Mouse (Mus musculus) activated CD4-positive, CD25-positive, alpha-beta regulatory T cell, adult 4 months (primary cell): ENCODE results near the gene Zfp609. TPM values are rescaled to one million over a fixed set of nuclear protein-coding genes. Genes with fewer than 3 reads are reported as not detected.
"Not testable (repeated sequence)": the region's sequence is repeated elsewhere in the genome, so short reads cannot be mapped to it uniquely, and the experiment has no call there.

Experiments used
- ATAC-seq: one replicate; pipeline ENCODE4 v1.8.0; 2017
- polyA plus RNA-seq, 2 experiments: library from polyadenylated mRNA; unstranded; fragments of 100-300 nt; shearing (Covaris generic); gene quantifications; one replicate each; pipeline ENCODE4 v1.2.1; 2017

Gene Zfp609
- polyA plus RNA-seq, 2 experiments from 2014 or later = 1.8 to 2.3 TPM

DNA sequence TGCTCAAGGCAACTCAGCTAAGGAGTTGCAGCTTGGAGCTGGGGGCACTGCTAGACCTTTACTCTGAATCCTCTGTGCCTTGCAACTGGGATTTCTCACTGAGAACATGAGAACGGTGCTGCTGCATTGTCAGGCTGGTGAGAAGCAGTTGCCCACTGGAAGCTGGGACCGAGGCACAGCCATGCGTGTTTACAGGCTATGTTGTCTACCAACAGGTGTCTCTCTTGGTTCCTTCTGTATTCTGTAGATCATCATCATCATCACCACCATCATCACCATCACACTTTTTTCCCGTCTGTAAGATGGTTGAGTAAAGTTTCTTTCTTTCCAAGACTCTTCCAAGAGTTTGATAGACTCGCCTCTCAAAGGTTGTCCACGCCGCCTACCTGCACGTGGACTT is 159.7 kb downstream of the Zfp609 start, which contains the start of gene Oaz2:
Gene Oaz2 (plus strand): TSS at position 301 of the 400 bp plus-strand sequence.
- ATAC-seq = no peak

DNA sequence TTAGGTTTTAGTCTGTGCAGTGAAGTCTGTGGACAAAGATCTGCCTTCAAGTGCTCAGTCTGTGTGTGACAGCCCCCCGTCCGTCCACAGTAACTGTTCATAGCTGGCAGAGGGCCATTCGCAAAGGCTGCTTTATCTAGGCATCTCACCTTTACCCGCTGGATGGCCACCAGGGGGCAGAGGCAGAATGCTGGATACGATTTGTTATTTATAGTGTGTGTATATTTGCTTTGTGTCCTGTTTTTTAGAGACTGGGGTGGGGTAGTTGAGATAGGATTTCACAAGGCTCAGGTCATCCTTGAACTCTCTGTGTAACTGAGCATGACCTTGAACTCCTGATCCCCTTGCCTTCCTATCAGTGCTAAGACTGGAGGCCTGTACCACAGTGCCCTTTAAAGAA is 161.3 kb downstream of the Zfp609 start:
- ATAC-seq = no peak

DNA sequence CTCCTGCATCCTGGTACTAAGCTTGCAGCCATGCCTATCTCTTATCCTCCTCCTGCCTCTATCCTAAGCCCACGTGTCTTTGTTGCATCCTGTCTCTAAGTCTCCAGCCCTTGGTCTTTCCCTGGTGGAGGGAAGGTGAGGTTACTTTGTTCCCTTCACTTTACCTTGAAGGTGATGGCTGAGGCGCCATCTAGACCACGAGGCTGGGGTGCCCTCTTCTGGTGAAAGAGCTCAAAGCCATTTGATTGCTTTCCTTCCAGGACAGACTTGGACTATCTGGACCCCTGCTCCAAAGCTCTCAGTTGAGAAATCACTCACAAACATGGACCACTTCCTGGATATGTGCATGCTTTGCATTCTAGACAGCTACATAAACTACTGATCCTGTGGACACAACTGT is 163.2 kb downstream of the Zfp609 start:
- no peak for ATAC-seq

DNA sequence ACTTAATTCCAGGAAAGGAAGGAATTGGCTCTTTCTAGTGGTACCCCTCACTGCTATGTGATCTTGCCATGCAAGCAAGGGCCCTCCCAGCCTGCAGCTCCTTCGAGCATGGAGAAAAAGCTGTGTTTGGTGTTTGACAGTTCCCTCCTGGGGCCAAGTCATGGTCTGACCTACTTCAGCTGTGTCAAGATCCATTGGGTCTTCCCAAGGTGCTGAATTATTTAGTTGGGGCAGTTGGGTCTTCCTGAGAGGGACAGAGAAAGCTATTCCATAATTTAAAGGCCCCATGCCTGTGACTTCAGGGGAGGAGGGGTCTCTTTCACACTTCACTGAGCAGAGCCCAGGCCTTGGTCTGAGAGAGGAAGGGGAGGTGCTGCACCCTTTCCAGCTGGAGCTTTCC is 165.9 kb downstream of the Zfp609 start:
- no peak for ATAC-seq

DNA sequence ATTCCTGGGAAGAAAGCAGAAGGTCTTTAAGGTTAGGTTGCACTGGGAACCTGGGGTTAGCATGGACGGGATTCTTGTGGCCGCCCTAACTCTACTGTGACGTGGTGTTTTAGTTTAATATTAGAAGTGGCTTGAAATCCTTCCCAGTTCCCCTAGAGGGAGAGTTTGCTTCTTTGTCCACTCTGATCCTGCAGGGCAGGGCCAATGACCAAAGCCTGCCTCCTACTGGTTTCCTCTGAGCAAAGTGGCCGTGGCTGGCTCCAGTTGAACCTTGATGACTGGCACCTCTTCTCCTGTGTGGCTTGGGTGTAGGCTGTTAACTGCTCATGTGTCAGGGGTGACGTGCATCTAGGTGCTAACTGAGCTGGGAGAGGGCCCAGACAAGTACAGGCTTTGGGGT is 166.3 kb downstream of the Zfp609 start:
- ATAC-seq = no peak

DNA sequence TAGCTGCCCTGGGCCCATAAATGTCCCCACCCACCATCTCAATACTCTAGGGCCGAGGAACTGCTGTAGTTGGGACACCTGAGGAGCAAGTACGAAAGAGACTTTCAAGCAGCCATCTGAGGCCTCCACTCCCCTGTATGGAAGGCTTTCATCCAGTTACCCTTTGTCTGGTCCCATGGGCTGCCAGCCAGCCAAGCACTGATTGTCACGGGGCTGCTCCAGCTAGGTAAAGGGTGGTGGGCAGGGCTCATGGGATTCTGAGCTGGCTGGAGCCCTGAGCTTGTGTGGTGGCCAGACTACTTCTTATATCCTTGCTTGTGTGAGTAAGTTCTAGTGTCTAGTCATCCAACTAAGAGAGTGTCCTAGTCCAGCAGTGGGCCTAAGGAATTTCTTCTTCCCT is 170.1 kb downstream of the Zfp609 start:
- ATAC-seq = no peak

DNA sequence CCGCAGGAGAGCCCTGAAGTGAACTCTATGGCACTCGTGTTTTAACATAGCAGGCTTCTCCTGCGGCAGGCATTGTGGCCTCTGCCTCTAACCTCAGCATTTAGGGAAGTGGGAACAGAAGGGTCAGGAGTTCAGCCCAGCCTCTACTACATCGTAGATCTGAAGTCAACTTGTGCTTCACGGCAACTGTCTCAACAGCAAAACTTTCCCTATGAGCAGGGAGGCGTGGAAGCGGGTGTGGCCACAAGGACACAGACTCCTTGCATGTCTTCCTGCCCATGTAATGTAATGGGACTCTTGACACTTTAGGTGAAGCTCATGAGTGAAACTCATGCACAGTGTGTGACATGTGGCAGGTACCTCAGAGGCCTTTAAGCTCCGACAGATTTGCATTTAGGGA is 171.8 kb downstream of the Zfp609 start:
- ATAC-seq = no peak

DNA sequence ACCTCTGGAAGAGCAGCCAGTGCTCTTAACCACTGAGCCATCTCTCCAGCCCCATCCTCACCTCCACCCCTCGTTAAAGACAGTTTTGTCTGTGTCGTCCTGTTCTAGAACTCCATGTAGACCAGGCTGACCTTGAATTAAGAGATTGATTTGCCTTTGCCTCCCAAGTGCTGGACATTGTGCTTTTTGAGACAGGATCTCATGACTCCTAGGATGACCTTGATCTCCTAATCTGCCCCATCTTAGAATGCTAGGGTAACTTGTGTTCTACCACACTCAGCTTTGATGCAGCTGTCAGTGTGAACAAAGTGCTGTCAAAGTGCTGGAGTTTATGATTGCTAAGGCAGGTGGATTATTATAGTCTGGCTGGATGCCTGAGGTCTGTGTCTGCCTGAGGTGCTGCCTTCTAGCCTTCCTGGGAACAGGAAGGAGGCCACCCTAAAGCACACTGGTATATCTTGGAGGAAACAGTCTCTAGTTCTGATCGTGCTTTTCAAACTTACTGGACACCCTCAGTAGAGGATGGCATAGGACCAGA is 172.6 kb downstream of the Zfp609 start:
- ATAC-seq = no peak

DNA sequence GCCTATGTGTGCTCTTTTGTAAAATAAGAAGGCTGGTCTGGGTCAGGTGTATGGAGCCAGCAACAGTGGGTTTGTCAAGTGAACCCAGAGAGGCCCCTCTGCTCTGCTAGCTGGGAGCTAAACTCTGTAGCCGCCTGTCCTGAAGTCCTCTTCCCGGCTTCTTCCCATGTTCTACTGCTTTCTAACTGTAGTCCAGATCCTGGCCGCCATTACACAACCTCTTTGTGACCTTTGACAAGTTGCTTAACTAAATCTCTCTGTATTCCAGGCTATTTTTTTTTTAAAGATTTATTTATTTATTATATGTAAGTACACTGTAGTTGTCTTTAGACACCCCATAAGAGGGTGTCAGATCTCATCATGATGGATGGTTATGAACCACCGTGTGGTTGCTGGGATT is 173.6 kb downstream of the Zfp609 start:
- ATAC-seq = no peak

DNA sequence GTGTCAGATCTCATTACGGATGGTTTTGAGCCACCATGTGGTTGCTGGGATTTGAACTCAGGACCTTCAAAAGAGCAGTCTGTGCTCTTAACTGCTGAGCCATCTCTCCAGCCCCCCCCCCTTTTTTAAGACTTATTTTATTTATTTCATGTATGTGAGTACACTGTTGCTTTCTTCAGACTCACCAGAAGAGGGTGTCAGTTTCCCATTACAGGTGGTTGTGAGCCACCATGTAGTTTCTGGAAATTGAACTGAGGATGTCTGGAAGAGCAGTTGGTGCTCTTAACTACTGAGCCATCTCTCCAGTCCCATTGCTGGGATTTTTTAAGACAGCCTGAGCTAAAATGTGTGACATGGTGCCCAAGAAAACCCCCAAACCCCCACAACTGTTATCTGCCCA is 175.4 kb downstream of the Zfp609 start:
- ATAC-seq = not testable (repeated sequence)

DNA sequence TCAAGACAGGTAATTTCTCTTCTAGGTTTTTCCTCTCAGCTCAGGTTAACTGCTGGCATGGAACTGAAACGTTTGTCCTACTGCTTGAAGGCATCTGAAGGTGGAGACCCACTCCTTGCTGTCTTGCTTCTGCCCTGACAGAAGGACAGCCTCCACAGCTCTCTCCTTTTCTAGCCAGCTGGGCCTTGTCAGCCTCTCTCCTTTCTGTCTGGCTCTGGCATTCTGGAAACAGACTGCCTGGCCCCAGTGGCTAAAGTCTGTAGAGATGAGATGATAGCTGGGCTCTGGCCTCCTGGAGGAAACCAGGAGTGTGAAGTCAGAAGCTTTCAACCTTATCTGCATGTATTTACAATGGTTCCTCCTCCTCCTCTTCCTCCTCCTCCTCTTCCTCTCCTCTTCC is 177.4 kb downstream of the Zfp609 start:
- ATAC-seq = no peak

DNA sequence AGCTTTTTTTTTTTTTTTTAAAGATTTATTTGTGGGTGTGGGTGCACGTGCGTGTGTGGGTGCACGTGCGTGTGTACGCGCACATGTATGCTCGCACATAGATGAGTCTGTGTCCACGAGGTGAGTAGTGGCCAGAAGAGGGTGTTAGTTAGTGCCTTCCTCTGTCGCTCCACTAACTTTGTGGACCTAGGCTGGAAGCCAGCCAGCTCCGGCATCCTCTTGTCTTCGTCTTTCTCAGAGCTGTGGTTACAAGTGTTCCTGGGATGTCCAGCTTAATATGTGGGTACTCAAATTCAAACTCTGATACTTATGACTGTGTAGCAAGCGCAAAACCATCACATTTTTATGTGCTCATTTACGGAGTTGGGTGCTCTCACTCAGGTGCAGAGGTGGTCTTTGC is 178.6 kb downstream of the Zfp609 start:
- ATAC-seq = no peak

DNA sequence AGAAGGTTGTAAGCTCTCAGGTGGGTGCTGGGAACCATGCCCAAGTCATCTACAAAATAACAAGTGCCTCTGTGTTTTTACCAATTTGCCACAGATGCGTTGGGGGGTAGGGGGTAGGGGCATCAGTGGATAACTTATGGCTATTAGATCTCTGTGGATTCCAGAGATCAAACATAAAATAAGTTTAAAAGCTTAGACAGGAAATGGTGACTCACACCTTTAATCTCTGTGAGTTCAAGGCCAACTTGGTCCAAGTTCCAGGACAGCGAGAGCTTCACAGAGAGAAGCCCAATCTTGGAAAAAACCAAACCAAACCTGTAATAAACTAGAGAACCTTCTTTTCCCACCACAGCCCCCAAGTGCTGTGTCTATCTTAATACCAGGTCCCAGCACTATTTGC is 180.6 kb downstream of the Zfp609 start:
- no peak for ATAC-seq

DNA sequence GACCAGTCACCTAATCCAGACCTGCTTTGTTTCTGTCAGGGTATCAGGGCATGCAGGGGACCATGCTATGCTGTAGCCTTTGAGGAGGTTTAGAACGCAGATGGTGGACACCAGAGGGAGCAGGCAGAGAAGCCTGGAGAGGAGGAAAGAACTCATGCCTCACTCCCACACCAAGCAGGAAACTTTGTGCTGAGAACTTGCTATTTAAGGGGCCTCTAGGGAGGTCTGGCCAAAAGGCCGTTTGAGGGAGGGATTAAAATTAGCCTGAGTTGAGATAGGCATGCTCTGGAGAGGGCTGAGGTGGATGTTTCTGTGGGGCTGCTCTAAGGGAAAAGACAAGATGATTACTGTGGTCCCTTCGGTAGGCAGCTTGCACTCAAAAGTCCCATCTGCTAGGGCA is 181.4 kb downstream of the Zfp609 start:
- no peak for ATAC-seq

DNA sequence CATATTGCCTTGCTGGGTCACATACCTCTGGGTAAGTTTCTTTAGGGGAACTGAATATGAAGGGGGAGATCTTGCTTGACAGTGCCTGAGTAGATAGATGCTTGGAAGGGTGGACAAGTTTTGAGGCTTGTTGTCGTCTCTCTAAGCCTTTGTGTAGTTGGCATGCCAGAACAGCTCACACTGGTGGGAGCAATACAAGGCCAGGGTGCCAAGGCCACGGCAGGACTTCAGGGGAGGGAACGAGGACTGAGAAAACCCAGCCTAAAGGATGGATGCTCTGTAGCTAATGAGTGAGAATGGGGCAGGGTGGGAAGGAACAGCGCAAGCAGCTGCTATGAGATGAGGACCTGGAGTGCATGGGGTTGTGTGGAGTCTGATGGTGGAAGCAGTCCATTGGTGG is 182.4 kb downstream of the Zfp609 start:
- no peak for ATAC-seq

DNA sequence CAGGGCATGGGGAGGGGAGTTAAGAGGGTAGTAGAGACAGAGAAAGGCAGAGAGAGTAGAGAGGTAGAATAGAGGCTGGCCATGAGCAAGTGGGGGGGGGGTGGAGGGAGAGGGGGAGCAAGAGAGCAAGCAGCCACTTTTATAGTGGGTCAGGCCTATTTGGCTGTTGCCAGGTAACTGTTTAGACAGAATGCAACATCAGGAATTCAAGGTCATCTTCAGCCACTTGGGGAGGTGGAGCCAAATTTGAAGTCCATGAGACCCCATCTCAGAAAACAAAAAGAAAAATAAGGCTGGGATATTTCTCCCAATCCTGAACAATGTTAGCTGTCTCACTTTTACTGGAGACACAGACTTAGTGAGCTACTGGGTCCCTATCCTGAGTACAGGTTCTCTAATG is 184.8 kb downstream of the Zfp609 start:
- ATAC-seq = no peak

Other genes with a start within 250 kb of the Zfp609 start
- gene Plekho2, start 247.5 kb downstream of the Zfp609 start, polyA plus RNA-seq = 10 to 100 TPM; 48.8 to 64.6 TPM
- 1 to 10 TPM; 2.4 to 2.6 TPM for gene Pif1, start 240.4 kb downstream of the Zfp609 start, polyA plus RNA-seq
- gene Rbpms2, start 197.9 kb downstream of the Zfp609 start, polyA plus RNA-seq = 1 to 10 TPM in 1 of 2 experiments, under 1 TPM in 1; 0.65 to 1.1 TPM
- 10 to 100 TPM; 32.3 to 36.5 TPM for gene Oaz2, start 159.6 kb downstream of the Zfp609 start, polyA plus RNA-seq
- gene Pclaf, start 62.7 kb upstream of the Zfp609 start, polyA plus RNA-seq = 10 to 100 TPM; 52.7 to 80.6 TPM
- gene Trip4, start 81.2 kb upstream of the Zfp609 start, polyA plus RNA-seq = 10 to 100 TPM; 36.1 to 38.1 TPM
- gene Csnk1g1, start 81.4 kb upstream of the Zfp609 start, polyA plus RNA-seq = 10 to 100 TPM; 40.6 to 53.7 TPM
- gene Ppib, start 232.7 kb upstream of the Zfp609 start, polyA plus RNA-seq = 100 to 1,000 TPM; 542 to 636 TPM
- gene Snx22, start 242.2 kb upstream of the Zfp609 start, polyA plus RNA-seq = 1 to 10 TPM in 1 of 2 experiments, under 1 TPM in 1; 0.79 to 2.5 TPM